Mouse (Mus musculus) c-Kit-positive CD71-negative TER-119-negative erythroid progenitor cells, embryonic 14.5 days (primary cell): ENCODE measurements around the gene Gm17689.

Experiments used
- DNase-seq: peaks from one replicate; pipeline ENCODE4 v3.0.0-alpha.2; 2013; ENCODE audit warnings: low read depth

Gm17689 gene

DNA sequence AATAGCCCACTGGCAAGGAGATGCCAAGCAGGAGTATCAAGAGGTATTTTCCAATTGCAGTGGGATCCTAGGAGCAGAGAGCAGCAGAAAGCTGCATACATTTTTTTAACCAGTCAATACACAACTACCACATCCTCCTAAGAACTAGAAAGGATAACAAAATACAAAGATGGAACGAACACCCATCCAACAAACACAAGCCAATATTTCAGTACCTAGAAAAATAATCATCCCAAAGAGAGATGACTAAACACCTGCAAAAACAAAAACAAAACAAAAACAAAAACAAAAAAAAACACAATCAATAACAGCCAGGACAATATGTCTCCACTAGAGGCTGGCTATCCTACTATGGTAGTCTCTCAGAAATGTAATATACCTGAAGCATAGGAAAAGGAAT, at the start of gene Gm17689:
Gene Gm17689 (minus strand): TSS at position 101 of the 400 bp plus-strand sequence.
- no peak for DNase-seq

DNA sequence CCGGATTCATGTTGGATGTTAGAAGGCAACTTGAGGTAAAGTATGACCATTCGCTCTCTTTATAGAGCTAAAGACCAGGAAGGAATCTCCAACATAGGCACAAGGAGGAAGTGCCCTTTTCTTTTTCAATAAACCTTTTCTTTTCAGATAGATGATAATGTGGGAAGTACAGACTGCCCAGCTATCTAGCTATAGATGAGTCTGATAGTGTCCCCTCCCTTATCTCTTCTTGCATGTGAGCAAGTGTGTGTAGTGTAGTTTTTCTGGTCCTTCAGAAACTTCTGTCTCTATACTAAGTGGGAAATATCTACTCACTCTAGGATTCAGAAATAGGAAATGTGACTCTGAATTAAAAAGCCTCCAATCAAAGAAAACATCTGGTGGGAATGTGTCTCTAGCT, 40.6 kb downstream of the Gm17689 start, which contains the start of gene Gm5615:
Gene Gm5615 (minus strand): TSS at position 101 of the 400 bp plus-strand sequence.
- no peak for DNase-seq
